Mouse (Mus musculus) CD4-positive, CD25-positive, alpha-beta regulatory T cell, adult 4 months (primary cell): ENCODE measurements at regions not wholly inside any gene's neighbourhood (a gene's known extent, or its start where the extent isn't known, plus 50 kb on each side); places are given as distances from the start of the nearest gene placed in this dataset.

Experiments used
- ATAC-seq: one replicate; pipeline ENCODE4 v1.8.0; 2017

DNA sequence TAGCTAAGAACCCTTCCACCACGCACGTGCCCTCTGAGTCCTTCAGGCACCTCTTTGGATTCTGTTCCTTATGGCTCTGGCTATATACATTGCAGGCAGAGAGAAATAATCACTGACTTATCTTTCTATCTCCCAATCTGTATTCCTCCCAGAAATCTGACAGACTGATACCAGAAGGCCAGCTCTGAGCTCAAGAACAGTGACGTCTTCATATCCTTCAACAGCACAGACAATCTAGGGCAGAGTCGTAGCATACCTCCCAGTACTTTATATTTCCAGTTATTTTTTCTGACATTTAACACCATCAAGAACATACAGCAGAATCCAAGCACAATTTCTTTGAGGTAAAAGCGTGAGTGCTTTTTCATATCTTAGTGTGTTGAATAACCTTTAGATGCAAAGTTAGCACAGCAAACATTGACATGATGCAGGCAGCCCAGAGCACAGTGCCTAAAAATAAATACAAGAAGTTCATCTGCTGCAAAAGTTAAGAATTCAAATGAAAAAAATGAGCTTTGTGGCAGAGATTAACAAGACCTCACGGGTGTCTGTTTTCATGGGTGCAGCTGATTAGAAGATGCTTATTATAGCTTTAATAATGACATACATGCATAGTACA lies 358.1 kb upstream of the Satb1 start:
- no peak for ATAC-seq

DNA sequence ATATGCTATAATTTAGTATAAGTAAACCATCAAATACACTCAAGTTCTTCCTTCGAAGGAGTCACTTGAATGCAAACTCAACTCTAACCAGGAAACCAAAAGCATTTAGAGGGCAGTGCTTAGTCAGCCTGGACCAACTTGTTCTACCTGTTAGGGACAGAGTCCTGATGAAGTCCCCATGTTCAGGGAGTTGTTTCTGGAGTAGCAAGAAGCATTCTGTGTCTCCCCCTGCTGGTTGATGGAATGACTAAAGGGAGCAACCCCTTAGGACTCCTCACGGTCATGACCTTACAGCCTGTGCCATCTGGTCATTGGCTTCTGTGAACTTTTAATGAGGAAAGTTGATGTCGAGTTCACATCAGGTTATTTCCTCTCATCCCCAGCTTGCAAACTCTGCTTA lies 349.6 kb upstream of the Satb1 start:
- ATAC-seq: peak; percentile 89

- ATAC-seq: no peak
These were observed 344.9 kb upstream of the Satb1 start for GRCm38 (mm10) chr17:52177996-52178395.

DNA sequence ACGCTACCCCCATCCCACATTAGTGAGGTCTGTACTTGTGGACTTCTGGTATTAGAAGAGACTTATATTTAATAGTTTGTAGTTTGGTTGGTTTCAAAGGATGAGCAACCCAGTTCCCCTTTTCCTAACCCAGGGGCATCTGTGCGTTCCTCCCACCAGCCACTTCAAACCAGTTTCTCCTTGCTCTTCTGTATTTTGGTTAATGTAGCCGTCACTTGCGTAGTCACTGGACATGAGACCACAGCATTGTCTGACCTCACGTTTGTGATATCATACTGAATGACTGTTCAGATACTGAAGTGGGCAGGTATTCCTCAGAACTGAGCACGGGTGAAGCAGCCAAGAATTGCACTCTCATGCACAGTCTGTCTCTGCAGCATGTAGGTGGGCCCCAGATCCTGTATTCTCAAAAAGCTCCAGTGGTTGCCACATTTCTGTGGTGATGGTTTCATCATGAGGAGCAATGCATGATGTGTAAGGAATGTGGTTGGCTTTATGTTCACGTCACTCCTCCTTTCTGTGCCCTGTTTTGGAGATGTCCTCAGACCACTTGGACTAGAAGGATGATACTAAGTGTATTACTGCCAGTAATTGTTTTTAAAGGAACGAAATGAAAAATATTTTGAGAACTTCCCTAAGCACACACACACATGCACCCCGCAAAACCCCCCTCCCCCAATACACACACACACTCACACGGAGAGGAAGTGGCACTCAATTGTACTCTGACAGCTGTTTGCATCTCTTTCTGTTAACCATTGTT lies 335.2 kb upstream of the Satb1 start:
- ATAC-seq: peak; percentile 60

GRCm38 (mm10) chr17:52167658-52168057 lies 334.6 kb upstream of the Satb1 start:
- no peak for ATAC-seq

GRCm38 (mm10) chr17:52165891-52166485 lies 332.9 kb upstream of the Satb1 start:
- ATAC-seq: peak; percentile 15

- ATAC-seq: peak; percentile 86
These were observed 329.7 kb upstream of the Satb1 start for GRCm38 (mm10) chr17:52162559-52163397.

DNA sequence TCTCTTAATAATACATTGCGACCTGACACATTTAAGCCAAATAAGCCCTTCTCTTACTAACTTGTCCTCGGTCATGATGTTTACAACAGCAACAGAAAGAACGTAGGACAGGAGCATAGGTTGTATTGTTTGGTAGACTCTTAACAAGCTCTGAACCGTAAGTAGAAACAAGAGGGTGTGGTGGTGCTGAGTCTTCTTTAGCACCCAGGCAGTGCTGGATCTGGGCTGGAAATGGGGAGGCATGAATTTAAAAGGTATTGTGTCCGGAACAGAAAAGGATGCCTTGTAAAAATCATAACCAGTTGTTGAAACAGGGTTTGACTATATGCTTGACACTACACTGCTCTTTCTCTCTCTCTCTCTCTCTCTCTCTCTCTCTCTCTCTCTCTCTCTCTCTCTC lies 317.4 kb upstream of the Satb1 start:
- peak; percentile 13 for ATAC-seq

- peak; percentile 5 for ATAC-seq
These were observed 316.7 kb upstream of the Satb1 start for GRCm38 (mm10) chr17:52149834-52150233.

DNA sequence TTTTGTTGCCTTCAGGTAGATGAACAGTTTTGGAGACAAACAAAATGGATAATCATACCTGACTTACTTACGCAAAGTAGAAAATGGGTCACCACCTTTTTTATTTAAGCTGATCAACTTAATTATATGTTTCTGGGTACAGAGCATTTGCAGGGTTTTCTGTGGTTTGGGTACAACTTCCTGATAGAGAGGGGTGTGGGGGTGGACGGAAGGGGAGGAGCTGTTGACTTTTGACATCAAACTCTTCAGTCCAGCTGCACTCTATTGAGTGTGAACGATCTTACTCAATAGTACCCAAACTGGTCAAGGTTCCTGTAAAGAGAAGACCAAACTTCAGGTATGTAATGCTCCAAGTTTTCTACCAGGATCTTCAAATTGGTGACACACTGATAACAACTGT lies 316.0 kb upstream of the Satb1 start:
- peak; percentile 86 for ATAC-seq

DNA sequence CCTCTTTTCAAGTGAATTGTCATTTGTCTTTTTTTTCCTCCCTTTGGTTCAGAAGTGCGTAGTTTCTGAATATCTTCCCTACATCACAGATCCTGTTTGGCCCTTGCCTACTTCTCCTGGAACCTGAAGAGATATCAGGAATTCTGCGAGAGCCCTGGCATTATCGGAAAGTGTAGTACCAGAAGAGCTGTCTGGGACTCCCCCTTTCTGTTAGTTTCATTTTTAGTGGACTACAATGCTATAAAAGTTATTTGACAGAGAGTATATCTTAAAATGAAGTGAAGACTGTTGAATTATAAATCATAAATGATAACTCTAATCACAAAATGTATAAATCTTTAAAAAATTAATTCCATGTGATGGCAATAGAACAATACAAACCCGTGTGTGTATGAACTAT lies 270.8 kb upstream of the Satb1 start:
- ATAC-seq: peak; percentile 75

DNA sequence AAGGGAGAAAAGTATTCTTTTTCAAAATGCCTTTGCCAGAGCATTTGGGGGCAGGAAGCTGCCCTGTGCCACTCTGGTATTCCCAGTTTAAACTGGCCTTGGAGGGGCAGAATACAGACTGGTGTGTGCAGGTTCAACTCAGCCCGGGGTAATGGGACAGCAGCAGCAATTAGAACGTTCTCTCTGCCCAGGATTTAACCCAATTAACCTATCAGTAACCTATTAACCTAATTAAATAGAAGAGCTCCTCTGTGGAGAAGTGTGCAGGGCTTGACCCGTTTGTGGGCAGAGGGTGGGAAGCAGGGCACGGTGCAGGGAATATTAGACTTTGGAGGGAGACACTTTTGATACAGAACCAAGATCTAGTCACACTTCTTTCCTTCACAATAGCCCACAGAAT lies 252.7 kb upstream of the Satb1 start:
- ATAC-seq: no peak

DNA sequence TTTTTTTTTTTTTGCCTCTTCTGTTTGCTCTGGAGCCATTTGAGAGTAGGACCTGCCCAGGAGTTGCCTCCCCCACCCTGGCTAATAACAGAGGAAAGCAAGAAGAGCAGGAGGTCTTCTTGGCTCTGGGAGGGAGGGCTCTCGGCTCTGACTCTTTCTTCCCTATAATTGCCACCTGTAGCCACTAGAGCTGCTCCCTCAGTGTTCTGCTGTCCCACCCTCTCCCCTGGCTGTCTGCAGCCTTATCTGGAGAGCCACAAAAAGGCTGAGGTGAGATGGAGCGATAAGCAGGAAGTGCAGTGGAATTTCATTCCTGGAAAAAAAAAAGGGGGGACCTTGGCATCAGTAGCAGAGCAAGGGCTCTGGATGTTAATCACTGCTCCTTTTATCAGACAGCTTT lies 251.4 kb upstream of the Satb1 start:
- no peak for ATAC-seq

DNA sequence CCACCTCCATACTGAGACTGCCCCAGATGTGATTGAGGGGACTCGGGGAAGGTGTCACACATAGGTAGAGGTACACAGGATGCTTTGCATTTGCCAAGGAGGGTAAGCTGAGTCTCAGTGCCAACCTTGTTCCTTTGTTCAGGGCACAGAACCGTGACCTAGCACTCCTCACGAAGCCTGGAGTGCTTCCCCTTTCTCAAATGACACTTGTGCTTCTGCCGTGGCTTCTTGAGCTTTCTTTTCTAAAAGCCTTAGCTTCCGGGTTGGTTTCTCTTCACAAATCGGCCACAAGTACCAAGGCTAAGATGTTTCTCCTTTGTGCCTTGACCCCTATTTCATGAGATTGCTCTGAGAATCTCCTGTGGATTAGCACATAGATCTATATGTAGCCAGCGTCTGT lies 246.2 kb upstream of the Satb1 start:
- peak; percentile 61 for ATAC-seq

DNA sequence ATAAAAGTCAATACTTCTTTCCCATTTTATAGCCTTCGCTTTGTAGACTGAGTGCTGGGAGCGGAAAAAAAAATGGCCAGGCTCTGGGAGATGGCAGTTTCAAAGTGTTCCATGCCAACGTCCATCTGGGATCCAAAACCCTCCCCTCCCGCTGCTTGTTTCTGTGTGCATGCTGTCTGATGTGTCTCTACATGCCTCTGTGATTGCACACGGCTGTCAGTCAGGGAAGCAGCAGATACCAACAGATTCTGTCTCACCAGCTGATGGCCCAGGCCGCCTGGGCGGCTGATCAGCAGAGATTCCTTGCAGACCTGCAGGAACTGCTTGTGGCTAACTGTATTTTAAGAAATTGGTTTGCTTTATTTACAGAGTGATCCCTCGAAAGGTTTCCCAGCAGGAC lies 245.4 kb upstream of the Satb1 start:
- no peak for ATAC-seq

DNA sequence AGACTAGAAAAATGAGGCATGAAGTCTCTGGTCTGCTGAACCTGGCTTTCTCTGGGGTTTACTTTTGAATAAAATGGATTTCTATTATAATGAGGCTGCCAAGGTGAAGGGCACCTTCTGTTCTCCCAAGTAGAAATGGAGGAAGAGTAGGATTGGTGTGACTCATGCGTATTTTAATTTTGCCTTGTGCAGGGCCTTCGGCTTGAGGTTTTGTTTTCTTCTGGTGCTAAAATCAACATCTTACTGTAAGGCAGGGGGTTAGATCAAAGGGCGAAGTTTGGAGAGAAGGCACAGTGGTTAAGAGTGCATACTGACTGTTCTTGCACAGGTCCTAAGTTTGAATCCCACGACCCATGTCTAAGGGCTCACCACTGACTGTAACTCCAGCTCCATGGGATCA lies 244.9 kb upstream of the Satb1 start:
- ATAC-seq: no peak

- peak; percentile 60 for ATAC-seq
These were observed 243.7 kb upstream of the Satb1 start for GRCm38 (mm10) chr17:52076746-52077145.

DNA sequence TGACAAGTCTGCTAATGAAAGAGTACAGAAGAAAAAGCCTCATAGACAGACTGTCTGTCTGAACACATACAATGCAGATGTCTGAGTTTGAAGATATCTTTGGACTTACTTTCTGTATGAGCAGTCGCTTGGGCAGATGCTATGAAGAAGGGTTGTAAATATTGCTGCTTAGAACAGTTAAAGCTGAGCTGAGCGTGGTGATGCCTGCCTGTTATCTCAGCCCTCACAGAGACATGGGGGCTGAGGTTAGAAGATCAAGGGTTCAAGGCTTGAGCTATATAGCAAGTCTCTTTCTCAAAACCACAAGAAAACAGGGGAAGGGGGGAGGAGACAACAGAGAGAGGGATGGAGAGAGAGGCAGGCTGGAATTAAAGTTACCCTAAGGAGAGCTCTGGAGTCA lies 234.6 kb upstream of the Satb1 start:
- ATAC-seq: no peak

DNA sequence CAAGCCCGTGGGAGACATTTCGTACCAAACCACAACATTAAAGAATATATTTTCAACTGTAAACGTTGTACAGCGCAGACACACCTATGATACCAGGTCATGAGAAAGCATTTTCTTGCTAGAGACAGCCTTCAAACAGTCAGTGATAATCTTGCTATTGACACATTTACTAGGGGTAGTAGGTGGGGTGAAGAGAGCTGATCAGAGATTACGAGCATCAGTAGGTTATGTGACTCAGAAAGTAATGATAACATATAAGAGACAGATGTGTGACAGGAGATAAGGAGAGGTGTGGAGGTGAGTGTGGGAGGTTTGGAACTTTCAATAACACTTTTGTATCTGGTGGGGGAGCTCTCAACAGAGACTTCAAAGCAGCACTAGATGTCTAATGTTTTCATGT lies 231.5 kb upstream of the Satb1 start:
- peak; percentile 61 for ATAC-seq

DNA sequence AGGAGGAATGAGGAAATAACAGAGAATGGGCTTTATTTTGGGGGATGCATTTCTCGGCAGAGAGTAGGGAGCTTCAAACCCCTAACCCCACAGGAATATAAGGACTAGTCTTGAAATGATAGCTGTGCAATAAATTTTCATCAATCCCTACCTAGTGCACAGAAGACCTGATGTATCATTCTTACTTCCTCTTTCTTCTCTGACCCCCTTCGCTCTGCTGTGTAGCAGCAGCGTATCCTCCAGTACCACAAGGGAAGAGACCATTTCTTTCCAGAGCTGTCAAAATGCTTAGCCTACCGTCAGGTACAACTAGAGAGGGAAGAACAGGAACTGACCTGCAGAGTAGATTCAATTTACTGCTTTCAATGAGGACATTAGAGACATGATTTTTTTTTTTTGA lies 230.0 kb upstream of the Satb1 start:
- no peak for ATAC-seq

DNA sequence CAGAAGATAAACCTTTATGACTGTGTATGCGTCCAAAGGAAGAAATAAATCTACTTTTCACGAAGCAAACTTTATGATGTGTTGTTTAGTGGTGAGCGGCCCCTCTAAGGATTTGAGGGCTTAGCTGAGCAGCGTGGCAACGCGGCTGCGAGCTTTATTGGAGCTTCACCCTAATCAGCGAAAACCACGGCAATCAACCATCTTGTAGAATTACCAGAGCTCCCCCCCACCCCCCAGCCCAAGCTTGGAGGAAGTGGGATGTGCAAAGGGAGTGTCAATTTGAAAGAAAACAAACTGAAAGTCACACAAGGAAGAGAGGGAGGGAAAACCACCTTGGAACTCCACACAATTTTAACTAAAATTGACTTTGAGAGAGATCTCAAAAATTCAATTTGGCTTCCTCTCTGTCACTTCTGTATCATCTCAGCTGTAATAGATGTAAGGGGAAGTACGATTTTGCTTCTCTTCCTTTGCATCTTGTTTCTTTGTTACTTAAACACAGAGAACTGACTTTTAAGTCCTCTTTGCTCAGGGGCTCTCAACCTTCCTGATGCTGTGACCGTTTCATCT lies 229.1 kb upstream of the Satb1 start:
- ATAC-seq: peak; percentile 48

GRCm38 (mm10) chr17:52036479-52036878 lies 203.4 kb upstream of the Satb1 start:
- peak; percentile 36 for ATAC-seq

- ATAC-seq: peak; percentile 69
These were observed 198.0 kb upstream of the Satb1 start for GRCm38 (mm10) chr17:52031079-52031478.
